Mouse (Mus musculus) CH12.LX (cell line): ENCODE data around the gene Rrp12. TPM values are rescaled to one million over a fixed set of nuclear protein-coding genes. Genes with fewer than 3 reads are reported as not detected.

Experiments used
- DNase-seq: peaks from one replicate; pipeline ENCODE4 v3.0.0-alpha.2; 2013; ENCODE audit errors: extremely low read depth
- H3K27ac ChIP-seq: 2 replicates; pipeline ENCODE4 v1.5.1; 2012; ENCODE audit warnings: low read depth, mild to moderate bottlenecking, control low read depth, moderate library complexity; ENCODE audit not compliant: insufficient read depth
- H3K27me3 ChIP-seq: replicated peaks from 2 replicates; pipeline ENCODE3; 2012; ENCODE audit warnings: inconsistent platforms
- H3K36me3 ChIP-seq, 2 experiments: replicated peaks in 1 of 2; 2 replicates each; pipeline versions ENCODE3 to v1.6.1; 2012; ENCODE audit warnings: inconsistent platforms in 1 of 2, low read length in 1 of 2, mild to moderate bottlenecking in 1 of 2, mixed read lengths in 1 of 2, moderate library complexity in 1 of 2; ENCODE audit not compliant: control insufficient read depth in 1 of 2, insufficient read depth in 1 of 2
- H3K4me1 ChIP-seq, 2 experiments: 2 replicates each; pipeline ENCODE4 v1.6.1; 2012; ENCODE audit warnings: inconsistent platforms in 1 of 2, moderate library complexity in 1 of 2; ENCODE audit not compliant: insufficient read depth in 2 of 2, control insufficient read depth in 1 of 2
- H3K4me2 ChIP-seq: 2 replicates; pipeline ENCODE4 v1.6.1; 2012; ENCODE audit warnings: low read depth, mild to moderate bottlenecking, control low read depth; ENCODE audit not compliant: poor library complexity, insufficient read depth, severe bottlenecking
- H3K4me3 ChIP-seq, 3 experiments: fragments of 150-350 bp in 1 of 3; sonication (generic) in 1 of 3; replicated peaks in 1 of 3; 2 replicates each; pipeline versions ENCODE3 to v1.5.1; 2011 to 2012; ENCODE audit warnings: low read depth in 2 of 3, low read length in 2 of 3, mild to moderate bottlenecking in 2 of 3, moderate library complexity in 2 of 3, control low read depth in 1 of 3, improper control_type of control experiment in 1 of 3, inconsistent platforms in 1 of 3, mixed read lengths in 1 of 3; ENCODE audit not compliant: poor library complexity in 1 of 3
- H3K79me2 ChIP-seq: replicated peaks from 2 replicates; pipeline ENCODE4 v1.6.1; 2012; ENCODE audit warnings: mild to moderate bottlenecking, moderate library complexity; ENCODE audit not compliant: control insufficient read depth, poor library complexity, insufficient read depth, severe bottlenecking; ENCODE audit errors: extremely low read depth
- H3K9ac ChIP-seq: 2 replicates; pipeline ENCODE4 v1.6.1; 2012; ENCODE audit warnings: low read depth, mild to moderate bottlenecking, control low read depth, moderate library complexity; ENCODE audit not compliant: insufficient read depth
- H3K9me3 ChIP-seq: replicated peaks from 2 replicates; pipeline ENCODE3; 2012; ENCODE audit warnings: low read length, inconsistent platforms, mixed read lengths
- BHLHE40 ChIP-seq: IDR thresholded peaks from 2 replicates; pipeline ENCODE4 v1.6.1; 2011; ENCODE audit warnings: mild to moderate bottlenecking, low read depth, low read length, improper control_type of control experiment
- CHD2 ChIP-seq: IDR thresholded peaks from 2 replicates; pipeline ENCODE4 v1.6.1; 2011; ENCODE audit warnings: low read length, improper control_type of control experiment
- CTCF ChIP-seq, 2 experiments: IDR thresholded peaks in 1 of 2; conservative IDR thresholded peaks in 1 of 2; 2 replicates each; pipeline ENCODE4 v1.5.1; 2011 to 2012; ENCODE audit warnings: low read depth in 2 of 2, low read length in 2 of 2, improper control_type of control experiment in 1 of 2, inconsistent platforms in 1 of 2, mild to moderate bottlenecking in 1 of 2, moderate library complexity in 1 of 2
- ELF1 ChIP-seq: IDR thresholded peaks from 2 replicates; pipeline ENCODE4 v1.6.1; 2014; ENCODE audit warnings: low read depth, mild to moderate bottlenecking, inconsistent platforms, low read length, improper control_type of control experiment
- EP300 ChIP-seq: IDR thresholded peaks from 2 replicates; pipeline ENCODE4 v1.6.1; 2011; ENCODE audit warnings: low read length, improper control_type of control experiment
- GABPA ChIP-seq: IDR thresholded peaks from 2 replicates; pipeline ENCODE4 v1.6.1; 2012; ENCODE audit warnings: low read depth, low read length, improper control_type of control experiment, inconsistent platforms; ENCODE audit not compliant: insufficient replicate concordance
- IRF4 ChIP-seq: IDR thresholded peaks from 2 replicates; pipeline ENCODE4 v1.6.1; 2014; ENCODE audit warnings: low read depth, mild to moderate bottlenecking, inconsistent platforms, low read length, improper control_type of control experiment
- JUN ChIP-seq: IDR thresholded peaks from 2 replicates; pipeline ENCODE4 v1.6.1; 2011; ENCODE audit warnings: low read depth, mild to moderate bottlenecking, low read length, improper control_type of control experiment, moderate library complexity; ENCODE audit not compliant: insufficient read depth
- JUND ChIP-seq: conservative IDR thresholded peaks from 2 replicates; pipeline ENCODE4 v1.6.1; 2011; ENCODE audit warnings: low read depth, low read length, improper control_type of control experiment
- KAT2A ChIP-seq: IDR thresholded peaks from 2 replicates; pipeline ENCODE4 v1.6.1; 2012; ENCODE audit warnings: low read length, improper control_type of control experiment, inconsistent platforms; ENCODE audit not compliant: insufficient replicate concordance
- MAX ChIP-seq: IDR thresholded peaks from 2 replicates; pipeline ENCODE4 v1.6.1; 2011; ENCODE audit warnings: low read length, improper control_type of control experiment
- MAZ ChIP-seq: IDR thresholded peaks from 2 replicates; pipeline ENCODE4 v1.6.1; 2012; ENCODE audit warnings: low read depth, mild to moderate bottlenecking, inconsistent platforms, low read length, improper control_type of control experiment, moderate library complexity
- MXI1 ChIP-seq: IDR thresholded peaks from 2 replicates; pipeline ENCODE4 v1.6.1; 2011; ENCODE audit warnings: mild to moderate bottlenecking, low read depth, low read length, improper control_type of control experiment
- NELFE ChIP-seq: IDR thresholded peaks from 2 replicates; pipeline ENCODE4 v1.6.1; 2011; ENCODE audit warnings: low read depth, low read length, improper control_type of control experiment
- TBP ChIP-seq: conservative IDR thresholded peaks from 2 replicates; pipeline ENCODE4 v1.6.1; 2011; ENCODE audit warnings: low read depth, low read length, improper control_type of control experiment
- TCF12 ChIP-seq: IDR thresholded peaks from 2 replicates; pipeline ENCODE4 v1.6.1; 2014; ENCODE audit warnings: low read depth, mild to moderate bottlenecking, inconsistent platforms, low read length, improper control_type of control experiment
- UBTF ChIP-seq: IDR thresholded peaks from 2 replicates; pipeline ENCODE4 v1.6.1; 2012; ENCODE audit warnings: low read depth, mild to moderate bottlenecking, inconsistent platforms, low read length, improper control_type of control experiment, moderate library complexity
- USF1 ChIP-seq: IDR thresholded peaks from 2 replicates; pipeline ENCODE4 v1.6.1; 2014; ENCODE audit warnings: low read depth, mild to moderate bottlenecking, inconsistent platforms, low read length, improper control_type of control experiment
- ZC3H11A ChIP-seq: IDR thresholded peaks from 2 replicates; pipeline ENCODE4 v1.6.1; 2012; ENCODE audit warnings: low read depth, mild to moderate bottlenecking, inconsistent platforms, low read length, improper control_type of control experiment
- ZMIZ1 ChIP-seq: IDR thresholded peaks from 2 replicates; pipeline ENCODE4 v1.6.1; 2012; ENCODE audit warnings: low read depth, mild to moderate bottlenecking, inconsistent platforms, low read length, improper control_type of control experiment
- dilution Hi-C: fragments of 300-500 bp; cut with MboI; formaldehyde crosslinking; loops from 2 replicates; pipeline ENCODE4 v1.14.3; 2020; ENCODE audit warnings: low sequenced_read_pairs; ENCODE audit not compliant: extremely low pct_unique_long_range_greater_than_20kb, extremely low pct_ligation_motif_present
- in situ Hi-C: fragments of 300-500 bp; cut with MboI; formaldehyde crosslinking; loops from 3 replicates; pipeline ENCODE4 v1.14.3; 2019; ENCODE audit warnings: low sequenced_read_pairs, low pct_ligation_motif_present, low pct_unique_long_range_greater_than_20kb, mixed read lengths
- polyA plus RNA-seq: library from polyadenylated mRNA; unstranded; fragments of >175 nt; gene quantifications from 2 replicates; pipeline ENCODE4 v1.2.1, GENCODE M21; 2012; ENCODE audit warnings: low read depth; ENCODE audit not compliant: insufficient read length
- total RNA-seq, 2 experiments: library from RNA; depleted of rRNA; stranded (reverse); fragments of 300-350 nt in 1 of 2; fragments of >200 nt in 1 of 2; gene quantifications; 2 replicates each; pipeline ENCODE4 v1.2.3; 2012 to 2014

The Rrp12 gene
- total and polyA plus RNA-seq, 3 experiments = 20.1 to 64.3 (median 42.5) TPM

GRCm38 (mm10) chr19:41839685-41840084 lies 56.3 kb downstream of the Rrp12 start:
- Histone ChIP-seq H3K4me3 (no peak overlapping the region), H3K79me2 (no peaks in the 10 kb centered on the region), H3K9me3 (no peaks in the 10 kb centered on the region), H3K27me3 (peaks cover 38% of the 10 kb centered on the region), H3K4me2 (no peak overlapping the region), H3K9ac (no peak overlapping the region), H3K27ac (no peak overlapping the region), H3K4me1 (peaks cover 2 to 7% of the 10 kb centered on the region in 2 experiments; a peak in 1 of 4 replicates), H3K36me3 (no peaks in the 10 kb centered on the region)
- dilution Hi-C loops = no loop called here
- in situ Hi-C loops = loop anchor here (10.0 kb wide), 1 partner anchor 55 kb away; the partner anchor contains the start of gene Rrp12
- no peak for DNase-seq
- TF ChIP-seq MAZ (no peak), JUND (no peak), CTCF (conservative IDR thresholded peaks at IDR 0.05 in 1 of 2, IDR thresholded peaks at IDR 0.05 in 1 of 2; ENCODE audit: low read depth in 2 of 2, low read length in 2 of 2) (no peak), KAT2A (no peak), MAX (no peak), TCF12 (no peak), BHLHE40 (no peak), EP300 (no peak), ELF1 (no peak), ZMIZ1 (no peak), CHD2 (no peak), MXI1 (no peak), TBP (no peak), UBTF (no peak), USF1 (no peak), NELFE (no peak), IRF4 (no peak), ZC3H11A (no peak)
- TF ChIP-seq, all 38 proteins: peak for 0

- peaks cover 42% of the 10 kb centered on the region for H3K27me3 ChIP-seq
- no peak overlapping the region for H3K27ac ChIP-seq
- in situ Hi-C loops = no loop called here
- no peaks in the 10 kb centered on the region for H3K36me3 ChIP-seq
- H3K4me2 ChIP-seq = no peak overlapping the region
- H3K9ac ChIP-seq = no peak overlapping the region
- dilution Hi-C loops = no loop called here
- no peaks in the 10 kb centered on the region for H3K79me2 ChIP-seq
- no peak for TF ChIP-seq ZC3H11A
- TF ChIP-seq GABPA = no peak
- TF ChIP-seq JUN = no peak
- TF ChIP-seq, all 38 proteins: peak for 0
- Histone ChIP-seq H3K4me1 (peaks cover 2 to 7% of the 10 kb centered on the region in 2 experiments; a peak in 1 of 4 replicates), H3K4me3 (no peak overlapping the region), H3K9me3 (no peaks in the 10 kb centered on the region)
- no peak for DNase-seq
These were observed 57.2 kb downstream of the Rrp12 start for GRCm38 (mm10) chr19:41838808-41839207.
